Mouse (Mus musculus) neutrophil, adult 65 days (primary cell): ENCODE measurements around the gene Olfr721-ps1. TPM values are rescaled to one million over a fixed set of nuclear protein-coding genes. Genes with fewer than 3 reads are reported as not detected.

Experiments
- total RNA-seq: library from RNA; stranded (reverse); gene quantifications from 2 replicates; pipeline ENCODE4 v1.2.4, GENCODE M21; 2023

The Olfr721-ps1 gene
- total RNA-seq = not detected in 2 replicates

DNA sequence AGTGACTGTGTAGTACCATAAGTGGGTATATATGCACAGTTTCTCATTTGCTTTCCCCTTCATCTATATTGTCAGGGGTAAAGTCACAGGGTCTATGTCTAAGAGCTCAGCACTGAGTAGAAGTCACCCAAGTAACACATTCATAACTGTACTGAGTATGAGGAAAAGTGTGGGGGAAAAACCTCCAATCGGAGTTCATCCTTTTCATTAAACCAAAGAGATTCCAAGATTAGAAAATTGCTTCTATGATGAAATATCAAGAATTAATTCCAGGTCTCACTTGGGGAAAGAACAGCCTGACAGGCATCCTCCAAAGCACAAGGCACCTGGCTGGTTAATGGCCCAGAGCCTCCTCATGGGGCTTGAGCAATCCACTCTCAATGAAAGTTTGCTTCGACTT, at the start of gene Olfr721-ps1:
Olfr721-ps1 (plus strand) TSS at position 301 of the 400 bp plus-strand sequence.

Other genes starting within 250 kb of the Olfr721-ps1 start
- gene Olfr720, start 214.5 kb upstream of the Olfr721-ps1 start, total RNA-seq = not detected in 2 replicates
- gene Olfr31, start 78.5 kb upstream of the Olfr721-ps1 start, total RNA-seq = not detected in 2 replicates
- 28.0 and 31.9 TPM in 2 replicates for gene Il3ra, start 55.0 kb upstream of the Olfr721-ps1 start, total RNA-seq